Mouse (Mus musculus): ENCODE measurements around the gene D10Jhu81e. TPM values are rescaled to one million over a fixed set of nuclear protein-coding genes. Genes with fewer than 3 reads are reported as not detected.

The D10Jhu81e gene
- total RNA-seq, 1 experiment from 2014 or later = 247 TPM

DNA sequence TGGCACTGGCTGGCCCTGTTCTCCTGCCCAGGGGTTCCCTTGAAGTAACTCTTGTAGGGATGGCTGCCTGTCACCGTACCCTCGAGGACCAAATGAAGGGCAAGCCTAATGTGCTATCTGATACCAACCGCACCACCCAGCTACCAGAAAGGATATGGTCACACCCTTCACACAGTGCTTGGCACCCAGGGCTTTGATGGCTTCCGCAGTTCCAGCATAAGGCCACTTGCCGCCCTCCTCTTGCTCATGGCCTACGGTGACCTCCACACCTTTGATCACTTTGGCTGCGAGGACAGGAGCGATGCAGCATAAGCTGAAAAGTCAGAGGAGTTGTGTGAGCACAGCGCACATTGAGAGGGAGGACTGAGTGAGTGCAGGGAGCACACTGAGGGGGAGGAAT lies 6.3 kb downstream of the D10Jhu81e start:
- DNase-seq = no peak

DNA sequence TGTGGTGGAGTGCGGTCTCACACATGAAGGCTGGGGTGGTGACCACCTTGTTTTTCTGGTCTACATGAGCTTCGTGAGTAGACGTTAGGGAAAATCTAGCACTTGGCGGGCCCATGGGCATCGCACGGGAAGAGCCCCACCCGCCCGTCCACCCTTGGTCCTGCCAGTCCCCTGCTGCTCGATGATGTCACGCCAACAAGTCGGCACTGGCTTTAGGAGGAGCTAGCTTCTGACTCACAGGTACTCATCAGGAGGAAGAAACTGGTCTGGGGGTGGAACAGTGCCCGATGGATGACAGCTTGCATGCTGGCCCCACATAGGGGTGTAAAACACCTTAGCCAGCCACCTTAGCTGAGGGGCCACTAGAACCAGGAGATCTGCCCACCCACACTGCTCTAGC lies 6.9 kb downstream of the D10Jhu81e start:
- DNase-seq = no peak

DNA sequence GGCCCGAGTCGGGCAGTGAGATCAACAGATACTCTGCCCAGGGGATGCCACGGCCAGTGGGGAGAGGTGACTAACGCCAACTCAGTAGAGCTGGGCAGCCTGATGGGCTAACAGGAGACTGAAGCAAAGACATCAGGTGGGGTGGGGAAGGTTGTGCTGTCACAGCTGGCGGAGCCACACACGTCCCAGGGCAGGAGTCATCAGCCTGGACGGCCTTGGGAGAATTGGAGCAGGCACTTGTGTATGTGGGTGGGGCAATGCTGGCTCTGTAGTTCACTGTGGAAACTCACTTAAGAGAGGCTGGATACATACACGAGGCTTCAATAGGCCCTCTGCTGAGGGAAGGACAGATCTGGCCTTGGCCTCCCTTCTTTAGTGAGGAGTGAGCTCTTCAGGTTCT lies 8.5 kb downstream of the D10Jhu81e start:
- peak; percentile 42 for DNase-seq

DNA sequence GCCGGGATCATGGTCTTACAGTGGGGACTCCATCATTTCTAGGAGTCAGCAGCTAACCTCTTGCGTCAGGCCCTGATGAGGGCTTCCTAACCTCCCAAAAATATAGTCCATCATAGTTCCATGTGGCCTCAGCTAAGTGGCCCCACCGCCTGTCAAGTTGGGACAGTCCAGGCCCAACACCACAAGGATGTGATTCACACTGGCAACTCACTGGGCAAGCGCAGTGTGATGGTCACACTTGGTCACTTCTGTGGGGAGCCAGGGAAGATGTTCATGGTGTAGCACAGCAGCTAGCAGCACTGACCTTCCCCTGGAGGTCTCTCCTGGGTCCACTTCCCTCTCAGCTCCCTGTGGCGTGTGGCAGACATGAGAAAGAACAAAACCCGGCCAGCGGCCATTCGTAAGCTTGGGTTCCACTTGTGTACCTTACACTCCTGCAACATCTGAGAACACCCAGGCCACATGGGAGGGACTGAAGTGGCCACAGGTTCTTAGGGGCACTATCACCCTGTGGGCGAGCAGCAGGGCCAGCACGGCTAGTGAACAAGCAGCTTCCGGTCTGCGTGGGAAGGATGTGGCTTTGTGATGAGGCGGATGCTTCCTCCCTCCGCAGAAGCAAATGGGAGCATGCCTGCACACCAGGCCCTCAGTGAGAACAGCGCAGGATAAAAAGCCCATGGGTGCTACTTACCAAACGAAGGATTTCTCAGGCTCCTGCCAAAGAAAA lies 9.1 kb downstream of the D10Jhu81e start:
- no peak for DNase-seq

DNA sequence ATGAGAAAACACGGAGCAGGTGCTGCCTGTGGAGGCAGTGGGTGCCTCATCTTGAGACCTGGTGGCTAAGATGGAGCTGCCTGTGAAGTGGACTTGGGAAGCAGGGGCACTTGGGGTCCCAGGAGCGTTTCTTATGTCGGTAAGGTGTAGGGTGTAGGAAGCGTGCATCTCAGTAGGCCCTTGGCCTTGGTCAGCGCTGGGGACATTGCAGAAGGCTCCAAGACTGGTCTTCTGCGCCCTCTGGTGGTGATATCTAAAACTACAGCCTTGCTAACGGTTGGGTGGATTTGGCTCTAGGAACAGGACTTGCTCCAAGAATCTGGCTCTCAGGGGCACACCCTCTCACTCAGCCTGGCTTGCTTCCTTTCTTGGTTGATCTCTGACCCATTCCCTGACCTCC lies 9.7 kb downstream of the D10Jhu81e start:
- peak; percentile 76 for DNase-seq

DNA sequence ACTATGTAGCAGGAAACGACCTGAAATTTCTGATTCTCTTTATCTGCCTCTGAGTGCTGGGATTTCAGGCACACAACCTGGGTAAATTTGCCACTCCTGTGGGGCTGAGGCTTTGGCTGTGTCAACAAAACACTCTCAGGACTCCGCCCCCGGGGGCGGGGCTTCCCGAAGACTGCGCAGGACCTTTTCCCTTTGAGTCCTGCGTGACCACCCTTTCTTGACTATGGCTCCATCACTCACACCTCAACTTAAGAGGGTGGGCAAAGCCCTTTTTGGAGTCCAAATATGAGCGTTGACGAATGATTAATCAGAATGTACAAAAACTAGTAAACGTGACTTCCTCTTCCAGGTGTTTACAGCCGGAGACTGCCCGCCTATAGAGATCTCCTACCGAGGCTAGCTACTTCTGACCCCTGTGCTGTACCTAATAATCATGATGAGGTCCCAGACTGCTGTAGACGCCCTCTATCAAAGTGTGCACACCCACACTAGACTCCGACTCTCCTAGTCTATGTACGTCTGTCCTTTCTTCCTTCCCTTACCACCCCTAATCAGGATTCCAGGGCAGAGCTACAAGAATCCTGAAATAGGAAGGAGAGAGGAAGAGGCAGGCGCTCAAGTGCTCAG lies 10.2 kb downstream of the D10Jhu81e start:
- DNase-seq = peak; percentile 74

DNA sequence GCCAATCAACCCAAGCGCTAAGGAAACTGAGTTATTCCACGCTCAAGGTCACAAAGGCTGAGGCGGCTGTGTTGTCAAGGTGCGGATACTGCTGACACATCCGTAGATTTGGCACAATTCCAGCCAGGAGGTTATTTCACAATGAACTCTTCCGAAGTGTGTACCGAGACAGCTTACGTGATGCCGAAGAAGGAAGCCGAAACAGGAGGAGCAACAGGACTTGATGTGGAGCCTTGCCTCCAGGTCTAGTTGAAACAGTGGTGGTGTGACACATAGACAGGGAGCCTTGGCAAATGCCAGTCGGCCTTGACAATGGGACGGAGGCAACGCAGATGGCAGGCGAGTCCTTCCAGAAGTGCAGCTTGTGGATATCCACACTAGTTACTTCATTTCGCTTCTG lies 11.5 kb downstream of the D10Jhu81e start:
- peak; percentile 40 for DNase-seq

DNA sequence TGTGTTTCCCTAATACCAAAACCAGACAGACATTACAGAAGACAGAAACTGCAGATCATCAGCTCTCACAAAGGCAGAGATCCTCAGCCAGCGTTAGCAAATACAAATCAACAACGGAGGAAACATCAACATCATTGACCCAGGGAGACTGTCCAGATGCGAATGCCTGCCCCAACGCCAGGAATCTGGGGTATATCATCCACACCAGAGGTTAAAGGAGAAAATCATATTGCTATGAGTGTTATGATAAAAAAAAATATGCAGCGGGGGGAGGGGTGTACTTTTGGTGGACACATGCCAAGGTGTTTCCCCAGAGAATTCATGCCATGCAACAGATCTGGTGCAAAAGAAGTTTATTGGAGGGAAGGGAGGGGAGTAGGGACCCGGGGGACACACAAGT lies 12.7 kb downstream of the D10Jhu81e start:
- DNase-seq = no peak

DNA sequence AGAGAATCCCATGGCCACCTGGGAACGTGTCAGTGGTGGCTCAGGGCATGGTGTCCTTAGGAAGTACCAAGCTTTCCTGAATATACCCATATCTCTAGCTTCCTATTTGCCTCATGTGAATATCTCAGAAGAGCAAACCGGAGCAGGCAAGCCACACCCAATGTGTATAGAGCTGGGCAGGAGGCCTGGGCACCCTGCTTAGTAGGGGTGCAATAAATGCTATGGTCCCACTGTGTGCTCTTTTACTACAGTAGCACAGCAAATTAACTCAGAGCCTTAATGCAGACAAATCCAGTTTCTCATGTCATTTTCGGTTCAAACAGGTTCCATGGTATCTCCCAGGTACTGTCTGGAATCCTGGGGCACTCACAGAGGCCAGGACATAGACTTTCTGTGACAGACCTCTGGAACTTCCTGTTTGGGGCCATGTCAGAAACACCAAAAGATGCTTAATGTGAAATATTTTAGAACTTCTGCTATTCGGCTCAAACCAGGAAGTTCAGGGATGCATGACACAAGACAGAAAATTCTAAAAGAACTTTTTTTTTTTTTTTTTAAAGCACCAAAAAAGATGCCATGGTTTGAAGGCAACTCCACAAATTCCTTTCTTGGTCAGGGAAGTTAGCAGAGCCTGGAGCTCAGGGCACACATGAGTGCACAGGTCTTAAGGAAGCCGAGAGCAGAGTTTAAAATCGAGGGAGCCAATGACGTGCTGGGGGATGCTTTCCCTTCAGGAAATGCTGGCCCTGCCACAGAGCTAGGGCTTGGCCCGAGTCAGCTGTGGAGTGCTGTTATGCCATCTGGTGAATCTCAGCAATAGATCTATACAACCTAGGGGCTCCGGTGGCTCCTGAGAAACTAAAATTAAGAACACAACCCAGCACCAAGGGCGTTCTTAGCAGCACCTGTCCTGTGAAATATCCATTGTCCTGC lies 20.5 kb downstream of the D10Jhu81e start:
- no peak for DNase-seq

DNA sequence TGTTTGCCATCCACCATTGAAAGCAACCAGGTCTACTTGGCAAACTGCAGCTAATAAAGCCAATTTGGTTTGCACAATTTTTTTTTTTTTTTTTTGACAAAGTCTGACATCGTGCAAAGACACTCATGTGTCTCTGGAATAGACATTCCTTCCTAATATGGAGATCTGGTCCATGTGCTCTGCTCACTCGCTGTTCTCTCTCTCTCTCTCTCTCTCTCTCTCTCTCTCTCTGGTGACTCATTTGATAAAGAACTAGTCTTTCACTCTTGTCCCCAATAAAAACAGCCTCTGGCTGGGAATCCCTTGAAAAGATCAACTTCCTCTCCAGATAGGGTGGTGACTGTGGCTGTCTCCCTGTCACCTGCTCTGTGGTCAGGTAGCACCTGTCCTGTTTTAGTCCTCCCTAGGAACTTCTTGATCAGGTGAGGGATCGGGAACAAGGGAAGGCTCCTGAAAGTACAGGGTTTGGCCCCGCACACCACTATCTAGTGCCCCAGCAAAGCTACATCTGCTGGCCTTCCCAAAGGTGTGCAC lies 21.6 kb downstream of the D10Jhu81e start:
- DNase-seq = no peak

DNA sequence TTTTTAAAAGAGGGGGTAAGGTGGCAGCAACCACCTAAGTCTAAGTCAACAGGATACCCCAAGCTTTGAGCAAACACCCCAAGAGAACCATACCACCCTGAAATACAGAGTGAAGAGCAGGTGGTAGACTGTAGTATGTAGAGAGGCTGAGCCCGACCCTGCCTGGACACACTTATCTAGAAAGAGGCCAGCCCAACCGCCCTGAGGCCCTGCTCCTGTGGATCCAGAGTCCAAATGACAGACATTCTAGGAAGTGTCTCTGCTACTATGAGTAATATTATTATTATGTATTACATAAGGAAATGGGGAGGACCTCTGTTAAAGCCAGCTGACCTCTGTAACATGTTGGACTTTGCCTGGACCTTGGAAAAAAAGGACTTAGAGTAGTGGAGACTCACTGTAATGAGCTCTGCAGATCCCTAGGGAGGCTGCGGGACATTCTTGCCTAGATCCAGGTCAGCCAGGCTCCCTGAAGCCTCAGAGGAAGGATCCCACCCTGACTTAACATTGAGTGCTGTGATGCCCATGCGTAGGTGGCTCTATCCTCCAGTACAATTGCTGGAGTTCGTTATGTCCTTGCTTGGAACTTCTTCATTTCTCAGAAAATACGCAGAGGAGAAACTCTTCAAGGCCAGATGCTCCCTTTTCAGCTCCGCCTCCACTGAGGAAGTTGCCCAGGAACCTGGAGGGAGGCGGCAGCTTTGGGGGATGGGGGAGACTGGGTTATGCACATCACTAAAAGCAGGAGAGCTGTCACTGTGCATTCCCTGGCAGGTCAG lies 25.7 kb downstream of the D10Jhu81e start:
- no peak for DNase-seq

DNA sequence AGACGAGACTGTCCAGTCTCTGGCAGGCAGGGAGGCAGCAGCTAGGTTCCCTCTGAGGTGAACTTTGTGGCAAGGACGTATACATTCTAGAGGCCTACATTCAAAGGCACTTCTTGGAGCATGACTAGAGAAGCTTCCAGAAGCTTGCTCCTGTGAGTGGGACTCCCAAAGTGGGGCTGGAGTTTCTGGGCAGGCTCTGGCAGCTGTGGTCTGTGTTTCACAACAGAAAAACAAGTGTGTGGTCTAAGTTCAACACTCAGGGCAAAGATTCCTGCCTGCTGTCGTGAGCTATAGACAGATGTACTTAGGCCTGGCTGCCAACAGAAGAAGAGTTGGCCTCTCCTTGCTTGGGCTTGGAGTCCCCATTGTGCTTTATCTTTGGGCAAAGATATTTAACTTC lies 28.7 kb downstream of the D10Jhu81e start:
- no peak for DNase-seq

DNA sequence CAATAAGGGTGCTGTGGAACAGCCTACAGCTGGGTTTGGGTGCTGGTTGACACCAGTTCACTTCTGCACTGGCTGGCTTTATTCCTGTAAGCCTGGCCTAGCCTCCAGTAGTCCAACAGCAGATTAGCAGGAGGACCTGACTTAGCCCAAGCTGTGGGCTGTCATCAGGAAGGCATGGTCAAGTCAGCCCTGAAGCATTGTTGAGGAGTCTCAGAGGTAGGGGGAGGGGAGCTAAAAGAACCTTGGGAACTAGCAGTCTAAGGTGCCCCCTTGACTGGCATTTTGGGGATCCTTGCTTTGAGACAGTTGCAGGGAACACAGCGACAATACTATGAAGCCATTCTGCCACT lies 29.4 kb downstream of the D10Jhu81e start:
- no peak for DNase-seq

DNA sequence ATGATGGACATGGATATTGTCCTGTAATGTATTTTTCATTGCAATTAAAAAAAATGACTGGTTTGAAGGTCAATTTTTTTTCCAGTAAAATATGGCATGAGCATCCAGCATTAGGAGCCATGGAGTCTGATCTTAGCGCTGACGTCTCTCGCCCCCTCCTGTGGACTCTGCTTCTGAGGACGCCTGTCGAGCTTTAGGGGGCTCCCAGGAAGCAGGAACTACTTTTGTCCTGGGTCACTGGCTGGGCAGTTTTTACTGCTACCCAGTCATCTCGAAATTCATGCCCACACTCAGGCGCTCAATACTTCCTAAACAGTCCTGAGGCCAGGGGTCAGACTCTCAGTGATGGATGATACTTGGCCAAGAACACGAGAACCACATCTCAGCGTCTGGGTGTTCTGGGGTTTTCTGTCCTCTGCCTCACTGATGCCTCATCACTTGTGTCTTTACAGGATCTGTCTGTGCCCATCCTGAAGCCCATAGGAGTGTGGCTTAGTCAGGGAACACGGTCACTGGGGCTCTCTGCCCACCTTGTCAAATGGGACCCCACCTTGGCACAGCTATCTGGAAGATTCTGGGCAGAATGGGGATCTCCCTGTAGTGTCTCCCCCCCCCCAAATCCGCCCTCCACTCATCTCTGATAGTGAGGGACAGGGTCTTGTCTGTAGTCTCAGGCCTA lies 29.9 kb downstream of the D10Jhu81e start:
- no peak for DNase-seq

DNA sequence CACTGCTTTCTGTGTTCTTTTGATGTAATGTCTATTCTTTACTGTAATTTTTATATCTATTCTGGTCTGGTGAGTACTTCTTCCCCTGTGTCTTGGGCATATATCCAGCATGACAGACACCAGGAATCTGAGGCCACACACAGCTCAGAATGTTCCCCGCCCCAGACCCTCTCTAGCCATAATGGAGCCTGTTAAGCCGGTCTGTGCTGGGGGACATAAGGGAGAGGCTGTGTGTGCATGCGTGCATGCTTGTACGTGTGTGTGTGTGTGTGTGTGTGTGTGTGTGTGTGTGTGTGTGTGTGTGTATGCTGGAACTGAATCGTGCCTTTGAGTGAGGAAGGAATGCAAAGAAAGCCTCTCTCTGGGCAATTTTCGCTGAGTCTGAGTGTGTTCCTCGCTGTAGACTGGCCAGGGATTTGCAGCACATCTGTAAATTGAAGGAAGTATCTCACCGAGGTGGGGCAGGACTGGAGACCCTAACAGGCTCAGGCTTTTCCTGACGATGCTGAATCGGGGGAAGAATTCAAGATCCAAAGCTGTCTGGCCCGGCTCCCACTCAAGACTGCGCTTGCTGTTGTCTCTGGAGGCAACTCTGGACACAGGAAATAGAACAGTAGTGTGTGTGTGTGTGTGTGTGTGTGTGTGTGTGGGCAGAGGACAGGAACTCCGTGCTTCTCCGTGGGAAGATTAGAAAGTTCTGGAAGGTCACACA lies 30.6 kb downstream of the D10Jhu81e start:
- no peak for DNase-seq

DNA sequence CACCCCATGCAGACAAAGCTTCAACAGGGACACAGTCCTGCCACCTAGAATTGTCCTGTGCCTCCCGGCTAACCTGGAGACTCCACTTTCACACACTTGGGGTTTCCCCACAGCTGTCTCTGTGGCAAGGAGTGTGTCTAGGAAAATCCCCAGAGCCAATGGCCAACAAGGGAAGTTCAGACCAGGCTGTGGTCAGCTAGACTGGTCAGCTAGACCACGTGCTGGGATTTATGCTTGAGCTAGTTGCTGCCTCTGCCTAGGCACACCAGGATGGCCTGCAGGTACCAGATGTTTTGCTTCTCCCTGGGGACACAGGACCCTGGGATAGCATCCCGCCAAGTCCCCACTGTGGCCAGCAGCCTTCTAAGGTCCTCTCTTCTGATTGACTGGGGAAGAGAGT lies 32.4 kb downstream of the D10Jhu81e start:
- DNase-seq = no peak

DNA sequence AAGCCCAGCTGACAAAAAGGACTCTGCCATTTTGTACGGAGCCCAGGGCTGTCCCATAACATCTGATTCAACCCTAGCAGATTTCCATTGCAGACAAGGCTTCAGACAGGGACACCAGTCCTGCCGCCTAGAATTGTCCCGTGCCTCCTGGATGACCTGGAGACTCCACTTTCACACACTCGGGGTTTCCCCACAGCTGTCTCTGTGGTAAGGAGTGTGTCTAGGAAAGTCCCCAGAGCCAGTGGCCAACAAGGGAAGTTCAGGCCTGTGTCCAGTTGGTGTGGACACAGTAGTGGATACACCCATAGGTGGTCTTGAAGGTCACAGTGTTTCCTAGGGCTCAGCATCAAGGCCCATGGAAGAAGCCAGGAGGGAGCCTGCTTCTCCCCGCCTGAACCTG lies 33.6 kb downstream of the D10Jhu81e start:
- DNase-seq = no peak

DNA sequence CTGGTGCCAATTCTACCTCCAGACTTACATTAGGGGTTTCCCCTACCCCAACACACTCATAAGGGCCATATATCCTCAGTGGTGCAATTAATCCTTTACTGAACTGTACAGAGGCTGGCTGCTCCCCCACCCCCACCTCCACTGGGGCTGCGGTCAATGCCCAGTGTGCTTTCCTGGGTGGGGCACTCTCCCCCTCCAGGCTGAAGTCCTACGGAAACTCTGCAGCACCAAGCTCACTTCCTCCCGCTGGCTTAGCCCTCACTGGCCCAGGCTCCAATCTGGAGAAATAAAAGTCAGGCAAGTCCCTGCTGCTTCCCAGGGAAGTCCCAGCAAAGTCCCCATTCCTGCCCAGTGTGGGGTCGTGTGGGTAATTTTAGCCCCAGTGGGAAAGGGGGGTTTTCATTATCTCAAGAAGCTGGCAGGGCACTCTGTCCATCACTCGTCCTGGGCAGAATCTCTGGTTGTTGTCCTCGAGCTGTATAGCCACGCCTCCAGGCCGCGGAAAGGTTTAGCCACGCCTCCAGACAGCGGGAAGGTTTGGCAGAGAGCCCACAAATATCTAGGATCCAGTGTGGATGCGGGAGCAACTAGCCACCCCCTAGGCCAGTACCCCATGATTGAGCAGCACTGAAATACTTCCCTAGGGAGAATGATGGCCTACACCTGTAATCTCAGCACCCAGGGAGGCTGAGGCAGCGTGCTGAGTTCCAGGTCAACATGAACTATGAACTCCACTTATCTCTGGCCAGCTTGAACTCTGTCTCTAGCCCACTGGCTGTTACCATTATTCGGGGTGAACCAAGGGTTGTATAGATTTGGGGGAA lies 34.4 kb downstream of the D10Jhu81e start:
- DNase-seq = no peak

DNA sequence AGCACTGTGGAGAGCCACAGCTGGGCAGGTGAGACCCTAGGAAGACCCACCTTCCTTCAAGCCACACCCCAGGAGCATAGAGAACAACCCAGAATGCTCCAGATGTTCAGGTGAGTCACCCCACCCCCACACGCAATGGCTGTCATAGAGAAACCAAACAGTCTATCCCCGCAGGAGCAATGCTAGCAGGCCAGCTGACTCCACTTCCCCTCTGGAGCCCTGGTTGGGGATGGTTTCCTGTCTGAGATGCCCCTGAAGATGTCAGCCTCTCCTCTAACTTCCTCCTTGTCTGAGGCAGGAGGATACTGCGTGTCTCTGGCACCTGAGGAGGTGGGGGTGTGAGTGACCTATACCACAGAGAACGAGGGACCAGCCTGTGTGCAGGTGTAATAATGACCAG lies 35.2 kb downstream of the D10Jhu81e start:
- DNase-seq = no peak

DNA sequence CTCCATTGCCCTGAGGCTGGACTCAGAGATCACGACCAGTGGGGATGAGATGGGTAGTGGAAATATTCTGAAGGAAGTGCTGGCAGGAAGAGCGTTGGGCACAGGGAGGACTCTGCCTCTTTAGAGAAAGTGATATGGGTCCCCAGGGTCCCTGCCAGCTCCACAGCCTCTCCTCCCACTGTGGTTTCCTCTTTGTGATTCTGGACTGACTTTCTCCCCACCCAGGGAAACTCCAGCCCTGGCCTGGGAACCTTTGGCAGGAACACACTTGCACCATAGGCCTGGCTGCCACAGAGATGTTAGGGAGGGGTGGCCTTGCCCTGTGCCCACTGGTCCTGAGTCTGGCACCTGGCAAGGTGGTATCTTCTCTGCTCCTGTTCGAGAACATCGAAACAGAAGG lies 39.6 kb downstream of the D10Jhu81e start:
- no peak for DNase-seq

Data from adrenal gland, postnatal 25 days (tissue).